Mouse (Mus musculus) urinary bladder, adult 18-20 months (tissue): ENCODE measurements around the gene Camk1d.

ENCODE experiments used
- DNase-seq, 2 experiments: peaks; one replicate each; pipeline ENCODE4 v3.0.0; 2022; ENCODE audit warnings: low spot score in 2 of 2, mixed read lengths in 2 of 2

Gene Camk1d

GRCm38 (mm10) chr2:5478256-5478655 is 236.1 kb downstream of the Camk1d start:
- no peak for DNase-seq

- no peak for DNase-seq
Observed at GRCm38 (mm10) chr2:5477525-5477924, 236.8 kb downstream of the Camk1d start.

- DNase-seq: no peak
Observed at GRCm38 (mm10) chr2:5469366-5469941, 244.9 kb downstream of the Camk1d start.

- DNase-seq: no peak
Observed at GRCm38 (mm10) chr2:5467537-5467936, 246.8 kb downstream of the Camk1d start.

- DNase-seq: no peak
Observed at GRCm38 (mm10) chr2:5458671-5459235, 255.6 kb downstream of the Camk1d start.

- no peak for DNase-seq
Observed at GRCm38 (mm10) chr2:5458075-5458494, 256.2 kb downstream of the Camk1d start.

GRCm38 (mm10) chr2:5456108-5456507 is 258.2 kb downstream of the Camk1d start:
- DNase-seq: no peak

- DNase-seq: no peak
Observed at GRCm38 (mm10) chr2:5454830-5455229, 259.5 kb downstream of the Camk1d start.

- no peak for DNase-seq
Observed at GRCm38 (mm10) chr2:5451654-5452053, 262.7 kb downstream of the Camk1d start.

GRCm38 (mm10) chr2:5445357-5445756 is 269.0 kb downstream of the Camk1d start:
- no peak for DNase-seq

GRCm38 (mm10) chr2:5437690-5438089 is 276.6 kb downstream of the Camk1d start:
- DNase-seq: no peak

GRCm38 (mm10) chr2:5435587-5436253 is 278.6 kb downstream of the Camk1d start:
- DNase-seq: no peak

GRCm38 (mm10) chr2:5431309-5431708 is 283.0 kb downstream of the Camk1d start:
- no peak for DNase-seq

- no peak for DNase-seq
Observed at GRCm38 (mm10) chr2:5429921-5430320, 284.4 kb downstream of the Camk1d start.

GRCm38 (mm10) chr2:5426110-5426509 is 288.2 kb downstream of the Camk1d start:
- DNase-seq: no peak

GRCm38 (mm10) chr2:5425612-5426011 is 288.7 kb downstream of the Camk1d start:
- DNase-seq: no peak

GRCm38 (mm10) chr2:5420621-5421196 is 293.6 kb downstream of the Camk1d start:
- no peak for DNase-seq

- DNase-seq: no peak
Observed at GRCm38 (mm10) chr2:5418802-5419201, 295.5 kb downstream of the Camk1d start.

- DNase-seq: no peak
Observed at GRCm38 (mm10) chr2:5417158-5418032, 296.9 kb downstream of the Camk1d start.

- no peak for DNase-seq
Observed at GRCm38 (mm10) chr2:5411774-5412173, 302.5 kb downstream of the Camk1d start.

- DNase-seq: no peak
Observed at GRCm38 (mm10) chr2:5403850-5404249, 310.5 kb downstream of the Camk1d start.

GRCm38 (mm10) chr2:5402036-5402435 is 312.3 kb downstream of the Camk1d start:
- no peak for DNase-seq
